Mouse (Mus musculus): ENCODE data around the gene Tm4sf1.

Tm4sf1 gene

DNA sequence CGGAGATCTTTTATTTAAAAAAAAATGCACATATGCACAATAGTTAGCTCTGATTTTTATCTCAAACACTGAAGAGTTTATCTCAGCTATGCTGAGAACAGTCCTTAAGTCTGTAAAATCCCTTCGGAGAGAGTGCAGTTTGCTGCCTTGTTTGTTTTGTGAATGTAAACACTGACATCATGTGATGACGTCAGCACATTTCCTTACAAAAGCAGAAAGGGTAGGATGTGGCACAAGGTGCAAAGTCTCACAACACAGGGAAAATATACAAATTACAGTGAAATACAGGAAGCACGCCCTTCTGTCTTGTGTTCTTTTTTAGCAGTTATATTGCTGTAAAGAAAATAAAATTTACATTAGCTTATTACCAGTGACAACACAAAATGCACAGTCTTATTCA is 14.3 kb downstream of the Tm4sf1 start:
- no peak for DNase-seq

DNA sequence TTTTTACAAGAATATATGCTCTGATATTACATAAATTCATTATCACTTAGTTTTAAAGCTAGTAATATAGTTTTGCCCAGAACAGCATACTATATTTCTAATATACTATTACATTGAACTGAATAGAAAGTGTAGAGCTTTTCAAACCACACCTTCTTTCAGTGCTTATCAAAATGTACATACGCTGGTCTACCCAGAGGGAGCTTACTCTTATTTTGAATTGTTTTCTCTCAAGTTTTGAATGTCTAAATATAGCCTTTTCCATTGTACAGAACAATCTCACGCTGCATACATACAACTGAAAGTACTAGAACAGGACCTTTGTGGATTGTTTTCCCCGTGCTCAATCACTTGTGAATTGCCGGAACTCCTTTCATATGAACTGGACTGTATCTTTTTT is 23.6 kb downstream of the Tm4sf1 start:
- no peak for DNase-seq

DNA sequence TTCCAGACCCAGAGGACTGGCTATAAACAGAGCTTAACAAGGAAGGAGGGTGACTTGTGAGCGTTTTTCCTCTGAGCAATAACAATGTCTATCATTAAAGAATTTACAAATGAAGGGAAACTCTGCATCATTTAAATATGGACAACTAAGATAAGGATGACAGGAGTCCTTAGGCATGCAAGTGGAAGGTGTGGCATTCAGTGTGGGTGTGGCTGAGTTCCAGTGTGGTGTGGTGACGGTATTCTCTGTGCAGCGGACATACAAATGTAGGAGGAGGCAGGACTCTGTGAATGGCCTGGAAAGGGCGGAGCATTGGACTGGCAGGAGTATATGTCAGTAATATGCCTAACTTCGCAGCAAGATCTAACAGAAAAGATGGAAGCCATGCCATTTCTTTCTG is 24.3 kb downstream of the Tm4sf1 start:
- DNase-seq: no peak

DNA sequence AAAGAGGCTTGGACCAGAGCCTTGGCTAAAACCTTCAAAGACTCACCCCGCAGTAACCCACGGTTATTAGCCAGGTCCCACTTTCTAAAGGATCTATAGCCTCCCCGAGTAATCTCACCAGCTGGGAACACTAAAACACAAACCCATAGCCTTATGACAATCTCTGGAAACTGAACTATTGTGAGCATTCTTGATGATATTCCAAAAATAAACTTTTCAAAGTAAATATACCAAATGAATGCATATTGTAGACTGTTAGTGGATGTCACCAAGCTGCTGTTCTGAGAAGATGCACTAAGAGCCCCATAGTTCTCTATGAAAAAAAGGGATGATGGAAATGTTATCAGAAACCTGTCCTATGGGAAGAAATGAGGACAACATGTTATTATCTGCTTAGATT is 25.0 kb downstream of the Tm4sf1 start:
- DNase-seq: no peak

DNA sequence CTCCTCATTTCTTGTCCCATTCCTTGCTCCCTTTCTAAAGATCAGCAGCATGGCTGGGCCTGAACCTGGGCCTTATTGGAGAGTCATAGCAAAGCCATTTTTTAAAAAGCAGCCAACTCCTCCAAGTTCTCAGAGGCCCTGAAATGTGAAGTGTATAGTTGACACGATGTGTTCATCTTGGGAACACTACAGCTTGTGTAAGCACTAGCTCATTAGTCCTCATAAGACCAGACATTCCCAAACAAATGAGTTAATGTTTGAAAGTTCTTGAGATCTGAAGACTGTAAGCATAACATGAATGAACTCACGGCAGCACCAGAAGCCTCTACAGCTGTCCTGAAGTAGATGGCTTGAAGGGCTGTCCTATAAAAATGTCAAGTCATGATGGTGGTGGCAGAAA is 32.8 kb downstream of the Tm4sf1 start:
- DNase-seq: no peak

DNA sequence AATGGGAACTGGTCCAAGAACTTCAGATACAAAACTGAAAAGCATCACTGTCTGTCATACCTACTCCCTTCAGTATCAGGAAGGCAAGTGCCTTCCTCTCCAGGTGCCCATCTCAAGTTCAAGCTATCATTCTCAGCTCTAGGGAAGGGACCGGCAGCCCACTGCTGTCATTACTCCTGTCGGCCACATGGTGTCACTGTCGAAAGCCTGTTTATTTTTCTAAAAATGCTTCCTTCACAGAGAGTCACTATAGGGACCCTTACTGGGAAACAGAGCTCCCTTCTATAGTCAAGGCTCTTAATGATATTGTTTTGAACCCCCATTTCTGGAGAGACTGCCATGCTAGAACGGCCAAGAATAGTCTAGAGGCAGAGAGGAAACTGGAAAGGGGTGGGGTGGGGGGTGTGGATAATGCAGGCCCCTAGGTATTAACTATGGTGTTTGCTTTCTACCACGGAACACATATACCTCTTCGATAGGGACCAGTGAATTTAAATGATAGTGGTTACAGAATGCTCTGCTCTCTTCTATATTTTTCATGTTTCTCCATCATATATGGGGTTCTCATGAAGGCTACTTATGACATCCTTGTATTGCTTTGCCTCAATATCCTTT is 34.1 kb downstream of the Tm4sf1 start:
- DNase-seq: no peak

DNA sequence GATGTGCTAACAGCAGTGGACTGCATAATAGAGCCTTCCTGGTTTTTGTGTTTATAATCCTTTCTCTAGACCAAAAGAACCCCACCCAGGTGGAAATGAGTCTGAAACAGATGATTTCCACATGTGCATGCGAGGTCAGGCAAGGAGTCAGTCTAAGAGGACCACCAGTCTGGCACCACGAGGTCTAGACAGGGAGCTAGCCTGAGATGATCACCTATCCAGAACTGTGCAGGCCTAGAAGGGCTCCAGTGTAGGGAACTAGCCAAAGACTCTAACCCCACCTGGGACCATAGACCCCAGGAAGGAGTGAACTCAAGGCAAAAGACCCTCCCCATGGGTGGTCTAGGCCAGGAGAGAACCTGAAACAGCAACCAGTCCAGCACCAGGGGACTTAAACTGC is 48.7 kb downstream of the Tm4sf1 start:
- DNase-seq: no peak

DNA sequence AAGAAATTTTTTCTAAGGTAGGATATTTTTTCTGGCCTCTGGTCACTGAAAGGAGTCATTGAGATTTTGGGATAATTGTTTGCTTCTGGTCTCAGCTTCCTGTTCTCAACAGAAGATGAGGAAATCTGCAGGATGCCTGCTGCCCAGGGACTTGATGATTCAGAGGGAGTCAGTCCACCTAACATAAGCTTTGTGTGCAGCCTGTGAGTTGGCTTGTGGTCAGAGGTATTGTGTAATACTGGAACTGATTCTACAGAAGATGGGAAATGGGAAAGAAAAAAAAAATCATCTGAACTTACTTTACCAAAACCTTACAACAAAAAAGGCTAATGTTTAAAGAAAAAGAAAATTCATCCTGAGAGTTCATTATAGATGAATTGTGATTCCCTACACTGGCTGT is 49.2 kb downstream of the Tm4sf1 start:
- no peak for DNase-seq

DNA sequence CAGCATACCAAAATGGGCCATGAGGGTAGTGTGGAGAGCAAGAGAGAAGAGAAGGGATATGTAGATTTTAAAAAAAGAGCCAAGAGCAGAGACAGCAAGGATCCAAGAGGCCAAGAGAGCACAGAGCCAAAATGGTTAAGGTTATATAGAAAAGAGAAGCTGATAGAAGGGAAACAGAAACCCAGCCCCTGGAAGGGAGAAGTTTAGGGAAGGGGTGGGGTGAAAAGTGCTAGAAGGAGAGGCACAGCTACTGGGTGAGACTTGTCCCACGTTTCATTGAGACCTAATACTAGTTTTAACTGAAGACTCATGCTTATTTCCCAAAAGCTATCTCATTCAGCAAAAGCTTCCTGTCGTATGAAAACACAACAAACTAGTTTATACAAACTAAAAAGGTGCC is 56.5 kb downstream of the Tm4sf1 start:
- DNase-seq: no peak

Measured in spleen, adult 18-20 months (tissue).